In the genomic region with DNA sequence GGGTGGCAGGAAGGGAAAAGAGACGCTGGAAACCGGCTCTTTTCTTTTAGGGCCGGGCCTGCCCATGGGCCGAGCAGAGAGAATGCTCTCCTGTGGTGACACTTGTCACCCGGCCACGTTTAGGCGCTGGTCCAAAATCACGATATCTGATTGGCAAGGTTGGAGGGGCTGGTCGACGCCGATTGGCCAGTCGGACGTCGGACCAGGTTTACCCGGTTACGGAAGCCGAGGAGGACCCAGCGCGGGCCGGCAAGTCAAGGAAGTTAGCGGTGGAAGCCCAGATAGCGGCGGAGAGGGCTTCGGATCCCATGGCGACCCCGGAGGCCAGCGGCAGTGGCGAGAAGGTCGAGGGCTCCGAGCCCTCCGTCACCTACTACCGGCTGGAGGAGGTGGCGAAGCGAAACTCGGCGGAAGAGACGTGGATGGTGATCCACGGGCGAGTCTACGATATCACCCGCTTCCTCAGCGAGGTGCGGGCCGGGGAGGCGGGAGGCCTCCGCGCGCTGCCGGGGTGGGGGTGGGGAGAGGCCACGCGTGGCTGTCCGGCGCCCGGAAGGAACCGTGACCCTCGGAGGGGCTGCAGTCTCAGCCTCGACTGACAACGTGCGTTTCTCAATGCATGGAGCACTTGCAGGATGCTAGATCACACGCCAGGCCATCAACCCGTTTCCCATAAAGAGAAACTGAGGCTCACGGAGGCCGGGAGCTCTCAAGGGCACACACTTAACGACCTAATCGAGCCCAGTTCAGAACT, we compare ENCODE assay signal across 8 mouse cellular contexts. TPM values are rescaled to one million over a fixed set of nuclear protein-coding genes. Genes with fewer than 3 reads are reported as not detected.
DNase-seq lines count a peak whose midpoint lies in the region; ATAC-seq and TF ChIP-seq lines count a peak whose summit lies in the region.

Gene Cyb5b (plus strand): TSS at position 237 of the 754 bp plus-strand sequence.

- H3K4me3 ChIP-seq in G1E (ENCODE audit: low read depth, low read length), result peak within 1 kb of the TSS; percentile 75
- peak within 1 kb of the TSS; percentile 78 for H3K4me3 ChIP-seq in forebrain, postnatal 0 days (ENCODE audit: low read depth, low read length)
- peak within 1 kb of the TSS; percentile 91 for H3K4me3 ChIP-seq in lung, embryonic 15.5 days

- no peak for TF ChIP-seq CTCF in G1E (IDR thresholded peaks at IDR 0.05; ENCODE audit: low read depth, low read length)
- TF ChIP-seq CTCF in forebrain, postnatal 0 days (IDR thresholded peaks at IDR 0.05; ENCODE audit: low read depth), result 0 out of 2 replicates have a peak, but pooled peaks have one; percentile 2

- peak; percentile 97 for DNase-seq in G1E (ENCODE audit: low spot score)
- peak; percentile 96 to 97 for DNase-seq in cerebellum, adult 18-20 months
- peak; percentile 94 for DNase-seq in forebrain, postnatal 0 days
- peak; percentile 98 for DNase-seq in heart, postnatal 4 days
- DNase-seq in layer of hippocampus, adult 8-10 months (ENCODE audit: low spot score in 2 of 2), result peak; percentile 92 to 94
- DNase-seq in ovary, adult 18-20 months (ENCODE audit: low spot score), result peak; percentile 89
- DNase-seq in thymus, postnatal 0 days (ENCODE audit: low spot score), result peak; percentile 92

- H3K36me3 ChIP-seq in G1E (replicated peaks), result peaks cover 31% of the 10 kb centered on the region
- 0 out of 2 replicates have a peak, but pooled peaks cover 4% of the 10 kb centered on the region for H3K36me3 ChIP-seq in forebrain, postnatal 0 days (ENCODE audit: insufficient read depth)
- peaks cover 18% of the 10 kb centered on the region for H3K36me3 ChIP-seq in lung, embryonic 15.5 days

- H3K4me2 ChIP-seq in forebrain, postnatal 0 days (ENCODE audit: low read depth), result peak within 1 kb of the TSS; percentile 60
- H3K4me2 ChIP-seq in lung, embryonic 15.5 days, result peak within 1 kb of the TSS; percentile 69

- H3K27ac ChIP-seq in forebrain, postnatal 0 days (ENCODE audit: low read depth, low read length), result peak within 1 kb of the TSS; percentile 81
- peak within 1 kb of the TSS; percentile 65 for H3K27ac ChIP-seq in lung, embryonic 15.5 days

- H3K4me1 ChIP-seq in G1E (ENCODE audit: insufficient read depth, low read depth, low read length), result peaks cover 26% of the 10 kb centered on the region
- H3K4me1 ChIP-seq in forebrain, postnatal 0 days (ENCODE audit: insufficient read depth), result peaks cover 10% of the 10 kb centered on the region
- peaks cover 12% of the 10 kb centered on the region for H3K4me1 ChIP-seq in lung, embryonic 15.5 days

- H3K9me3 ChIP-seq in G1E (replicated peaks), result no peaks in the 10 kb centered on the region
- H3K9me3 ChIP-seq in forebrain, postnatal 0 days (ENCODE audit: low read length), result no peaks in the 10 kb centered on the region
- no peaks in the 10 kb centered on the region for H3K9me3 ChIP-seq in lung, embryonic 15.5 days

- H3K27me3 ChIP-seq in G1E (ENCODE audit: insufficient read depth, low read length), result no peaks in the 10 kb centered on the region
- H3K27me3 ChIP-seq in forebrain, postnatal 0 days (ENCODE audit: insufficient read depth, low read length), result no peaks in the 10 kb centered on the region
- no peaks in the 10 kb centered on the region for H3K27me3 ChIP-seq in lung, embryonic 15.5 days

- peak; percentile 97 for ATAC-seq in G1E (ENCODE audit: extremely low read depth, insufficient number of reproducible peaks, low FRiP score, poor library complexity, severe bottlenecking)
- ATAC-seq in forebrain, postnatal 0 days, result peak; percentile 96
- peak; percentile 95 for ATAC-seq in lung, embryonic 15.5 days (ENCODE audit: borderline replicate concordance, extremely low read depth, low FRiP score, low TSS enrichment)

- WGBS in forebrain, postnatal 0 days, result 1% methylated on average over 64 of the region's 65 CpGs
- under 1% methylated on average over 65 of the region's 65 CpGs for WGBS in lung, embryonic 15.5 days

- H3K9ac ChIP-seq in forebrain, postnatal 0 days, result peak within 1 kb of the TSS; percentile 68
- peak within 1 kb of the TSS; percentile 90 for H3K9ac ChIP-seq in lung, embryonic 15.5 days

RNA-seq across cellular contexts. Expression of gene Cyb5b, which starts in this region (rescaled TPM):
- total RNA-seq in G1E (2014; fragmentation: Nextera tagmentation) (72.5 and 82.1 TPM in 2 replicates), G1E (2017) (98.4 and 106 TPM in 2 replicates)
- 23.6 and 29.9 TPM in 2 replicates for polyA plus RNA-seq in G1E (2012)
- total RNA-seq in forebrain, postnatal 0 days (2014; rRNA removed), result 105 and 127 TPM in 2 replicates
- 71.4 and 88.6 TPM in 2 replicates for polyA plus RNA-seq in forebrain, postnatal 0 days (2015; fragmentation: Nextera tagmentation; extraction: Ambion mirVana)
- total RNA-seq in heart, postnatal 4 days (2021), result 10 to 100 TPM; 55.6 to 59.6 TPM
- total RNA-seq in layer of hippocampus, adult 8-10 months (2022), result 100 to 1,000 TPM; 109 to 113 (median 111) TPM
- 87.3 and 88.3 TPM in 2 replicates for polyA plus RNA-seq in lung, embryonic 15.5 days (2015; fragmentation: Nextera tagmentation; extraction: Ambion mirVana)
- 60.9 and 65.4 TPM in 2 replicates for polyA plus RNA-seq in thymus, postnatal 0 days (2015; fragmentation: Nextera tagmentation; extraction: Ambion mirVana)

Comparison
In these comparisons a context has a peak if more than half of its experiments do, and no peak if none do; other contexts are left out.
1. Peak in every context shown above with its lines: DNase-seq, ATAC-seq, H3K4me3 ChIP-seq and H3K27ac ChIP-seq.